In the genomic region with DNA sequence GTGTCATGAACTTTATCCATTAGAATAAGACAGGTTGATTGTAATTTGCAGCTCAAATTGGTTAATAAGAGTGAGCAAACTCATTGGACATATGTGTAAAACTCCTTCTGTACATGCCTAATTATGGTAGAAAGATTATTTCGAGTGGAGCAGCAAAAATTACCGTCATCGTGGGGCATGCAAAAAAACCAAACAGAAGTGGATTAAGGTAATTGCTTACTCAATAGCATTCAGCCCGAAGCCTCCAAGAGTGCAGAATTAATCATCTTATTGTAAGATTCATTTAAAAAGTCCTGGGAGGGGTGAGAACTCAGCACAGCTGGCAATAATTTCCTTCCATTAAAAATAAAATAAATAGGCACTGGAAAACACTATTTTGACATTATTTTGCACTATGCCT, we compare ENCODE assay signal across 23 mouse cellular contexts.
DNase-seq lines count a peak whose midpoint lies in the region; ATAC-seq and TF ChIP-seq lines count a peak whose summit lies in the region.
"Had no signal": no experiment of that assay in that cellular context is flagged by ENCODE, and none has a peak within 500 bp of the region (broad histone marks: within the 10 kb centered on the region; RNA-seq: fewer than 3 reads in every experiment).

No protein-coding gene starts in this region.

- TF ChIP-seq CTCF in brain, embryonic 14.5 days (IDR thresholded peaks at IDR 0.05; ENCODE audit: borderline replicate concordance, extremely low read depth, insufficient read depth, insufficient read length): no peak
- no peak for TF ChIP-seq CTCF in layer of hippocampus, adult 2 months (conservative IDR thresholded peaks at IDR 0.05)

- no peak overlapping the region for H3K4me2 ChIP-seq in forebrain, embryonic 14.5 days (ENCODE audit: low read length)
- no peak overlapping the region for H3K4me2 ChIP-seq in forebrain, embryonic 11.5 days (ENCODE audit: low read depth, low read length, severe bottlenecking)
- no peak overlapping the region for H3K4me2 ChIP-seq in midbrain, embryonic 11.5 days

- H3K9me3 ChIP-seq in forebrain, embryonic 14.5 days (replicated peaks; ENCODE audit: control insufficient read depth, low read length): no peaks in the 10 kb centered on the region
- H3K9me3 ChIP-seq in forebrain, embryonic 11.5 days (ENCODE audit: control insufficient read depth, low read length): no peaks in the 10 kb centered on the region
- H3K9me3 ChIP-seq in midbrain, embryonic 11.5 days (ENCODE audit: control insufficient read depth, low read length): no peaks in the 10 kb centered on the region
- H3K9me3 ChIP-seq in midbrain, embryonic 10.5 days (replicated peaks): no peaks in the 10 kb centered on the region
- H3K9me3 ChIP-seq: G1E had no signal

- H3K36me3 ChIP-seq in forebrain, embryonic 14.5 days (ENCODE audit: control insufficient read depth, insufficient read depth, low read length): no peaks in the 10 kb centered on the region
- no peaks in the 10 kb centered on the region for H3K36me3 ChIP-seq in forebrain, embryonic 11.5 days (ENCODE audit: control insufficient read depth, insufficient read depth, low read length)
- no peaks in the 10 kb centered on the region for H3K36me3 ChIP-seq in midbrain, embryonic 11.5 days (ENCODE audit: control insufficient read depth, insufficient read depth, low read length)
- H3K36me3 ChIP-seq in midbrain, embryonic 10.5 days: no peaks in the 10 kb centered on the region
- H3K36me3 ChIP-seq: G1E had no signal

- H3K4me3 ChIP-seq in forebrain, embryonic 14.5 days (ENCODE audit: low read depth, low read length): no peak overlapping the region
- H3K4me3 ChIP-seq in forebrain, embryonic 11.5 days (ENCODE audit: low read depth, low read length): no peak overlapping the region
- H3K4me3 ChIP-seq in midbrain, embryonic 11.5 days (ENCODE audit: low read depth, low read length): no peak overlapping the region
- H3K4me3 ChIP-seq in midbrain, embryonic 10.5 days: no peak overlapping the region
- H3K4me3 ChIP-seq in layer of hippocampus, adult 2 months: no peak overlapping the region

- no peaks in the 10 kb centered on the region for H3K4me1 ChIP-seq in forebrain, embryonic 14.5 days (ENCODE audit: control insufficient read depth, insufficient read depth, low read length)
- no peaks in the 10 kb centered on the region for H3K4me1 ChIP-seq in forebrain, embryonic 11.5 days (replicated peaks; ENCODE audit: control insufficient read depth, insufficient read depth, low read length)
- H3K4me1 ChIP-seq in midbrain, embryonic 11.5 days (ENCODE audit: control insufficient read depth, insufficient read depth, low read length): no peaks in the 10 kb centered on the region
- H3K4me1 ChIP-seq in midbrain, embryonic 10.5 days: no peaks in the 10 kb centered on the region

- no peak overlapping the region for H3K9ac ChIP-seq in forebrain, embryonic 14.5 days (ENCODE audit: low read length)
- H3K9ac ChIP-seq in forebrain, embryonic 11.5 days (ENCODE audit: low read length): no peak overlapping the region
- no peak overlapping the region for H3K9ac ChIP-seq in midbrain, embryonic 11.5 days (ENCODE audit: low read length)

- DNase-seq in forebrain, embryonic 14.5 days (ENCODE audit: low spot score): peak; percentile 33
- no peak for DNase-seq in forebrain, embryonic 11.5 days (ENCODE audit: low spot score)
- peak; percentile 64 for DNase-seq in midbrain, embryonic 11.5 days (ENCODE audit: low spot score, missing footprints)
- DNase-seq in midbrain, embryonic 10.5 days (ENCODE audit: low spot score): no peak
- DNase-seq in retina, postnatal 1 day: peak; percentile 22
- DNase-seq in retina, embryonic 14.5 days (ENCODE audit: low spot score): no peak
- peak; percentile 51 for DNase-seq in brain, embryonic 14.5 days (ENCODE audit: low read depth)
- no peak for DNase-seq in layer of hippocampus, adult 2 months (ENCODE audit: low spot score in 2 of 2)
- DNase-seq: adrenal gland, adult 2 months; adrenal gland, adult 8-10 months; adrenal gland, postnatal 10 days; adrenal gland, postnatal 14 days; adrenal gland, postnatal 25 days; adrenal gland, postnatal 36 days; B cell, adult 2 months; cerebellum, adult 11 months; cerebellum, adult 11-12 months; cerebellum, adult 18-20 months had no signal

- TF ChIP-seq POLR2A in brain, embryonic 14.5 days (IDR thresholded peaks at IDR 0.05; ENCODE audit: borderline replicate concordance, extremely low read depth, insufficient read depth, insufficient read length, poor library complexity, severe bottlenecking): no peak

- 6% methylated on average over 4 of the region's 4 CpGs for WGBS in forebrain, embryonic 14.5 days
- WGBS in forebrain, embryonic 11.5 days: 29% methylated on average over 4 of the region's 4 CpGs
- 66% methylated on average over 4 of the region's 4 CpGs for WGBS in midbrain, embryonic 11.5 days
- WGBS in midbrain, embryonic 10.5 days: 78% methylated on average over 4 of the region's 4 CpGs

- no peak overlapping the region for H3K27ac ChIP-seq in forebrain, embryonic 14.5 days (ENCODE audit: low read depth, low read length)
- no peak overlapping the region for H3K27ac ChIP-seq in forebrain, embryonic 11.5 days (ENCODE audit: low read depth, low read length)
- H3K27ac ChIP-seq in midbrain, embryonic 11.5 days (ENCODE audit: low read depth, low read length): no peak overlapping the region
- no peak overlapping the region for H3K27ac ChIP-seq in midbrain, embryonic 10.5 days (replicated peaks)
- no peak overlapping the region for H3K27ac ChIP-seq in layer of hippocampus, adult 2 months

- ATAC-seq in forebrain, embryonic 14.5 days: no peak
- ATAC-seq in forebrain, embryonic 11.5 days (replicated peaks; ENCODE audit: low FRiP score): no peak
- no peak for ATAC-seq in midbrain, embryonic 11.5 days (ENCODE audit: low FRiP score)
- ATAC-seq: activated CD4-positive, CD25-positive, alpha-beta regulatory T cell, adult 4 months; CD4-positive, CD25-positive, alpha-beta regulatory T cell, adult 4 months; Patski had no signal

- no peaks in the 10 kb centered on the region for H3K27me3 ChIP-seq in forebrain, embryonic 14.5 days (replicated peaks; ENCODE audit: control insufficient read depth, insufficient read depth, low read length)
- H3K27me3 ChIP-seq in forebrain, embryonic 11.5 days (ENCODE audit: control insufficient read depth, insufficient read depth, low read length): no peaks in the 10 kb centered on the region
- no peaks in the 10 kb centered on the region for H3K27me3 ChIP-seq in midbrain, embryonic 11.5 days (ENCODE audit: control insufficient read depth, insufficient read depth, low read length)
- H3K27me3 ChIP-seq in midbrain, embryonic 10.5 days (ENCODE audit: low read depth, poor library complexity, severe bottlenecking): no peaks in the 10 kb centered on the region
- H3K27me3 ChIP-seq: CH12.LX, Patski had no signal

Comparison
In these comparisons a context has a peak if more than half of its experiments do, and no peak if none do; other contexts are left out.
1. DNase-seq: peak in forebrain, embryonic 14.5 days (single experiment), midbrain, embryonic 11.5 days (single experiment), retina, postnatal 1 day (single experiment) and brain, embryonic 14.5 days (single experiment); none in forebrain, embryonic 11.5 days (single experiment), midbrain, embryonic 10.5 days (single experiment), retina, embryonic 14.5 days (single experiment) and layer of hippocampus, adult 2 months (0 of 2).